Mouse (Mus musculus) urinary bladder, postnatal 14 days (tissue): ENCODE data around the gene Spryd3.
"Not testable (repeated sequence)": the region's sequence is repeated elsewhere in the genome, so short reads cannot be mapped to it uniquely, and the experiment has no call there.

Experiments
- DNase-seq: peaks from one replicate; pipeline ENCODE4 v3.0.0; 2021; ENCODE audit warnings: low spot score

Gene Spryd3

GRCm38 (mm10) chr15:102099260-102099659 lies 36.8 kb downstream of the Spryd3 start:
- no peak for DNase-seq

GRCm38 (mm10) chr15:102097991-102098555 lies 38.0 kb downstream of the Spryd3 start:
- DNase-seq = no peak

GRCm38 (mm10) chr15:102097147-102097915 lies 38.7 kb downstream of the Spryd3 start:
- peak; percentile 46 for DNase-seq

DNA sequence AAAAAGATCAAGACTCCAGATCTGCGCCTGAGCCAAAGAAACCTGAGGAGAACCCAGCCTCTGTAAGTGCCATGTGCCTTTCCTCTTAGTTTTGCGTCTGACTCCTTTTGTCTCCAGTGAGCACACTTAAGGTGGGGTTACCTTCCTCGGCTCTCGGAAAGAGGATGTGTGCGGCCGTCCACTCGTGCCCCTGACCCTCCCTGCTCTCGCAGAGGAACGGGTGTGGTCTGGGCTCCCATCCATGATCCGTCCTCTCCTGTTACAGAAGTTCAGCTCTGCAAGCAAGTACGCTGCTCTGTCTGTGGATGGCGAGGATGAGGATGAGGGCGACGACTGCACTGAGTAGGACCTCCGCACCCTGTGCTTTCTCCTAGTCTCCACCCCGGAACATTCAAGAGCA lies 41.0 kb downstream of the Spryd3 start:
- DNase-seq = no peak

DNA sequence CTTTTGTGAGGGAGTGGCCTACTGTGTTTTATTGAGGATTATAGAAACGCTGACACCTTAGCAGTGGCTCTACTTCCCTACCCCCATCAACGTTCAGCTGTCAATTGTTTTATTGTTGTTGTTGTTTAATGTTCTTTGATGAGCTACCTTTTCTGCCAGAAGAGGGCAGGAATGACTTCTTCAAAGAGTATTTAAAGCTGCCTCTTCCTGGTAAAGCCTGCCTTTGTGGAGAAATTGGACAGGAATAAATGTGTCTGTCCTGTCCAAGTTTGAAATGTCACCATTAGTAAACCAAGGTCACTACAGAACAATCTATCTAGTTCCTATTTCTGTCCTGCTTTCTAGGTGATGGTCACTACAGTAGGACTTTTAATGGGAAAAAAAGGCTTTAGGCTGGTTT lies 41.9 kb downstream of the Spryd3 start:
- DNase-seq = no peak

- no peak for DNase-seq
These were observed 43.8 kb downstream of the Spryd3 start for GRCm38 (mm10) chr15:102092222-102092621.

DNA sequence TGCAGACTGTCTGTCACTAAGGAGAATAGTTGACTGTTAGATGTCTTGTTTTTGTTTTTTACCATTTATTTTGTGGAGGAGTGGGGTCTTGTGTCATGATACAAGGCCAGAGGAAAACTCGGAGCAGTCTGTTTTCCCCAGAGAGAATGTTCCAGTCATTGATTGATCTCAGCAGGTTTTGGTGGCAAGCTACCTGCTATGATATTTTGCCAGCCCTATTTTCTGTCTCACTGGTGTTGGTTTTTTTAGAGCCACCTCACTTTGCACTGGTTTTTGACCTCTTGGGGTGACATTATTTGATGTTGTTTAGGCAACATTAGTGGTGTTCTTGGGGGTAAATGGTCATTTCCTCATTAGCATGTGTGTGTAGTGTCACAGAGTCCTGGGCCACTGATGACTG lies 44.3 kb downstream of the Spryd3 start:
- DNase-seq = no peak

DNA sequence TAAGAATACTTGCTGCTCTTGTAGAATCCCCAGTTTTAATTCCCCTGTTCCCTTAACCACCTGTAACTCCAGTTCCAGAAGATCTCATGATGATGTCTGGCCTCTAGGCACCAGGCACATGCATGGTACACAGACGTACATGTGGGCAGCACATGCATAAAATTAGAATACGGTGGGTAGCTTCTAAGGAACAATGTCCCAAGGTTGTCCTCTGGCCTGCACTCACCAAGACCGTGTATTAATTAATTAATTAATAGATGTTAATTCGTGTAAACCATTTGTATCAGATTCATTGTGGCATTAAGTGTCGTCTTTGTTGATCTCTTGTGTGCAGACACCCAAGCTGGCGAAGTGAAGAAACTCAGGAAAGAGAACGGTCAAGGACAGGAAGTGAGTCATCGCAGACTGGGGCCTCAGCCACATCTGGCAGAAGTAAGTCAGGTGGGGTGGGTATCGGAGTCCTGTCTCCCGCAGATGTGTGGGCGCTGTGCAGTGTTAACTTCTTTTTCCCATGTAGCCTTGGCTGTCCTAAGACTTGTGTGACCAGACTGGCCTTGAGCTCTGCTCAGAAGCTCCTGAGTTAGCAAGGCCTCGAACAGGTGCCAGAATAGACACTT lies 44.9 kb downstream of the Spryd3 start:
- DNase-seq = no peak

GRCm38 (mm10) chr15:102089914-102090585 lies 46.0 kb downstream of the Spryd3 start:
- no peak for DNase-seq

GRCm38 (mm10) chr15:102083028-102083427 lies 53.0 kb downstream of the Spryd3 start:
- no peak for DNase-seq

DNA sequence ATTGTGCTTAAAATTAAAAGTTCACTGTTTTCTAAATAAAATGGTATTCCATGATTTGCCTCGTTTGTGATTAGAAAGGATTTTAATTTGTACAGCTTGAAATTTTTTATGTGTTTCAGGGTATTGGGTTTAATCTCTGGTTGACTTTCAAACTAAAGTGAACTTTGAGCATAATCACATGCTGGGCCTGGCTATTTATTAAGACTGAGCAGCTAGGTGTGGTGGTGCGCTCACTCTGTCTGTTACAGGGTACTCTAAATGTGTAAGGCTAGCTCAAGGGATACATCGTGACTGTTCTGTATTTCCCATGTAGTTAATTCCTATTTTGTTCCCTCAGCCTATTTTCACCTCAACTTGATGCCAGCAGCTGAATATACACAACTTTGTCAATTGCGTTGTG lies 53.9 kb downstream of the Spryd3 start:
- no peak for DNase-seq

DNA sequence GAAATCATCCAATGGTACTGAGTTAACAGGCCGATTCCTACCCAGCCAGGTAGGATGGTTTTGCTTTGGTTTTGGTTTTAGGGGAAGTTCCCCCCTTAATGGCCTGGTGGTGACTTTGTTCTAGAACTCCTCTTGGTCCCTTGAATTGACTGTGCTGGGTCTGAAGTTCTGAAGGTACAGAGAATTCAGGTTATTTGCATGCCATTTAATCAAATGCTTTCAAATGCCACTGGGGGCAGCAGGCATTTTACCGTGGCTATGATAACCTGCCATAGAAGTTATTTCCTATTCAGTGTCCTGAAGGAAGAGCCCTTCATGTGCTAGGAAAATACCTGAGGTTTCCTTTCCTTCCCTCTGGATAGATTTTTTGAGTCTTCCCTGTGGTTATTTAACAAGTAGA lies 55.6 kb downstream of the Spryd3 start:
- DNase-seq = no peak

DNA sequence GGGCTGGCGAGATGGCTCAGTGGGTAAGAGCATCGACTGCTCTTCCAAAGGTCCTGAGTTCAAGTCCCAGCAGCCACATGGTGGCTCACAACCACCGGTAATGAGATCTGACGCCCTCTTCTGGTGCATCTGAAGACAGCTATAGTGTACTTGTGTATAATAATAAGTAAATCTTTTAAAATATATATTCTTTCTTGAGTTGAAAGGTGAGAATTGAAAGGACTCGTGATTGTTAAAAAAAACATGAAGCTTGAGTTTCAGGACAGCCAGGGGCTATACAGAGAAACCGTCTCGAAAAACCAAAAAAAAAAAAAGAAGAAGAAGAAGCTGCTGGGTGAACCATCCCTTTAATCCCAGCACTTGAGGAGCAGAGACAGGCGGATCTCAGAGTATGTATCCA lies 56.1 kb downstream of the Spryd3 start:
- DNase-seq = not testable (repeated sequence)

GRCm38 (mm10) chr15:102079221-102079620 lies 56.8 kb downstream of the Spryd3 start:
- no peak for DNase-seq

- DNase-seq = no peak
These were observed 58.8 kb downstream of the Spryd3 start for GRCm38 (mm10) chr15:102077111-102077677.

- DNase-seq = no peak
These were observed 61.0 kb downstream of the Spryd3 start for GRCm38 (mm10) chr15:102074876-102075585.

DNA sequence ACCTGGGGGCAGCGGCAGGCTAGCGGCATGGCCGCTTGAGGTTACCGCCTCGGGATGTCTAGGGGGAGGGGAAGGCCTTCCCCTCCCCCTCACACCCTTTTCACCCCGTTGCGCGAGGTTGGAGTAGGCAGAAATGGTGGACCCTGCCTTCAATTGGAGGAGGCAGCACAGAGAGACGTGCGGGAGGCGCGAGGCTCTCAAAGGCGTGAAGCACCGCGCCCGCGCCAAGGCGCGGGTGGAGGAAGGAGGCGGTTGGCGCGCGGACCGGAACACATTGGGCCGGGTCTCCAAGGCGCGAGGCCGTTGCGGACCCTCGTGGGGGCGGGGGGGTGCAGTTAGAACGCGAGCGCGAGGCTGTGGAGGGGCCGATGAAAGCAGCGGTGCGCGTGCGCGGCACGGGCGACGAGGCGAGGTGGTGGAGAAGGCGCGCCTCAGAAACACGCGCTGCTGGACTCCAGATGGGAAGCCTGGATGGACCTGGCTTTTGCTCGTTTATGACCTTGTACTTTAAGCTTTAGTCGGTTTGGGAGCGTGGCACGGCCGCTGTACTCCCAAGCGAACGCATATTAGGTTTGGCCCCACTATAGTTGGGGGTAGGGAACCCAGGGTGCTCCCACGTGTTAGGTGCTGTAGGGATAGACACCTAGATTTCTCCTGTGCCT lies 61.8 kb downstream of the Spryd3 start:
- peak; percentile 64 for DNase-seq

GRCm38 (mm10) chr15:102073559-102074069 lies 62.4 kb downstream of the Spryd3 start, which contains the start of gene Eif4b:
TSS of gene Eif4b (plus strand) at chr15:102073773.
- peak; percentile 99 for DNase-seq

GRCm38 (mm10) chr15:102072963-102073558 lies 63.0 kb downstream of the Spryd3 start:
- DNase-seq = no peak
